Mouse (Mus musculus): ENCODE results near the gene Ccdc157. TPM values are rescaled to one million over a fixed set of nuclear protein-coding genes. Genes with fewer than 3 reads are reported as not detected.
"Not testable (repeated sequence)": the region's sequence is repeated elsewhere in the genome, so short reads cannot be mapped to it uniquely, and the experiment has no call there.

Ccdc157 gene
- total RNA-seq, 2 experiments from 2014 or later: 0.21 to 0.28 TPM

- no peak for ATAC-seq (replicated peaks; ENCODE audit: poor library complexity, severe bottlenecking)
Measured at GRCm38 (mm10) chr11:4108691-4109090, 51.4 kb downstream of the Ccdc157 start.

DNA sequence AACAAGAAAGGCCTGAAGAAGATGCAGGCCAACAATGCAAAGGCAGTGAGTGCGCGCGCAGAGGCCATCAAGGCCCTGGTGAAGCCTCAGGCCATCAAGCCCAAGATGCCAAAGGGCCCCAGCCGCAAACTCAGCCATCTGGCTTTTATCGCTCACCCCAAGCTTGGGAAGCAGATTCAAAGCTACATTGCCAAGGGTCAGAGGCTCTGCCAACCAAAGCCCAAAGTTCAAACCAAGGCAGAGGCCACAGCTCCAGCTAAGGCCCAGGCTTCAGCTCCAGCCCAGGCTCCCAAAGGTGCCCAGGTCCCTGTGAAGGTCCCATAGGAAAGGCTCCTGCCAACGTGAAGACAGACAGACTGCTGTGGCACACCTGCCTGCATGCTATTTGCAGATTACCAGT, 52.2 kb downstream of the Ccdc157 start:
- not testable (repeated sequence) for ATAC-seq (replicated peaks; ENCODE audit: poor library complexity, severe bottlenecking)

DNA sequence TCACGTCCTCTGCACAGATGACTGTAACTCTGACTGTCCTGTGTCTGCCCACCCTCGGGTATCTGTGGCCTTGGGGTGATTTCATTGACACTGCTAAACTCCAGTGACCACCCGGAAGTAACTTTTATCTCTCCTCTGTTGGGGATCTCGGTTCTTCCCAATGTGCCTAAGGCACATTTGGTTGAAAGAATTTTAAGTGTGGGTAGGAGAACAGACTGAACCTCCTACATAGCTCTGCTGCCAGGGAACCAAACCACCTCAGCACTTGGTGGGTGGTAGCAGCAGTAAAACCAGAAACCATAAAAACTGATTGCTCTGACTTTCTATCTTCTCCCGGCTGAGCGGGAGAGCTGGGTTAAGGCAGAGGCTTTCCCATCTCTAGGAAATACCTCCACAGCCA, 54.6 kb downstream of the Ccdc157 start:
- ATAC-seq (replicated peaks; ENCODE audit: poor library complexity, severe bottlenecking): no peak

DNA sequence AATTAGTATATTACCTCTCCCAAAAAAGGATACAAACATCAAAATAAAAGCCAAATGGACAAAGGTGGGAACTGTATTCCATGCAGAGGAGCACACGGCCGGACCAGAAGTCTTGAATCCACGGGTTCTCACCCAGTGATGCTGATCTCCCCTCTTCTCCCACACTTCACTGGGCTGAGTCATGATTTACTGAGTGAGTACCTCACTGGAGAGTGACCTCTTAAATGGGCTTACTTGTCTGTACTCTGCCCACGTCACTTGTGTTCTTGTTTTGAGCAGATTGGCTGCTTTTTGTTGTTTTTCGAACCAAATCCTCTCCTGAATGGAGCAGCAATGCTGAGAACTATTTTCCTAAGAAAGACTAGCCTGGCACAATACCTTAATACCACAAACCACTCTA, 55.1 kb downstream of the Ccdc157 start:
- ATAC-seq (replicated peaks; ENCODE audit: poor library complexity, severe bottlenecking): no peak

DNA sequence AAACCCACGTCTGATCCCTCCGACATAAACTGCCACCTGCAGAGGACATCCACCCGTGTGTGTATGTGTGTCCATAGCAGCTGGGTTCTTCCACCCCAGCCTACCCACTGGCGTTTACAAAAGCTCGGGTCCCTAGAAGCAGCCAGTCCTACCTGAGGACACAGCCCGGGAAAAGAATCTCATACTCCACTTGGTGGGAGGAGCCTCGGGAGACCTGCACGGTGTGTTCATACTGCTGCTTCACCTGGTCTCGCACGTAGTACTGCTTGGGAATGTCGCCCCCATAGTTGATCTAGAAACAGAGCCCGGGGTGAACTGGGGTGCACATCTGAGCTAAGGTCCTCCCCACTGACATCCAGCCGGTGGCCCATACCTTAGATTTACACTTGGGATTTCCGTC, 56.6 kb downstream of the Ccdc157 start:
- ATAC-seq (replicated peaks; ENCODE audit: poor library complexity, severe bottlenecking): no peak

- ATAC-seq (replicated peaks; ENCODE audit: poor library complexity, severe bottlenecking): peak; percentile 60; the same call in 1 of the 2 replicates
Measured at GRCm38 (mm10) chr11:4101851-4102250, 58.2 kb downstream of the Ccdc157 start.

DNA sequence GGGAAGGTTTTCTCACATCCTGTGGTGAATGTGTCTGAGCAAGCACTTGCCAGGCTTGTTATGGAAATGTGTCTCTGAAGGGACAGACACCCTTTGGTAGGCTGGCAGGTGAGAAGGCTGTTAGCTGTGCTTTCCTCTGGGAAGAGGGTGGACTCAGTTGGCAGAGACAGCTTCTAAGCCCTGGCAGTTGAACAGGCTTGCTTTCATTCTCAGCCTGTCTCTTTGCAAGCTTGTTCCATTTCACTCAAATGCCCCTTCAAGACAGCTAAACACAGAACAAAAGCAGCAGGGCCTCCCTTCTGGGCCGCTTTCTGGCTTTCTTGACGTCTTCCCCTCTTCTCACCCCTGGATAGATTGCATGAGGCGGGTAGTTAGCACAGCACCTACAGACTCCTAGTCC, 60.6 kb downstream of the Ccdc157 start:
- ATAC-seq (replicated peaks; ENCODE audit: poor library complexity, severe bottlenecking): no peak

- ATAC-seq (replicated peaks; ENCODE audit: poor library complexity, severe bottlenecking): no peak
Measured at GRCm38 (mm10) chr11:4098816-4099215, 61.3 kb downstream of the Ccdc157 start.

DNA sequence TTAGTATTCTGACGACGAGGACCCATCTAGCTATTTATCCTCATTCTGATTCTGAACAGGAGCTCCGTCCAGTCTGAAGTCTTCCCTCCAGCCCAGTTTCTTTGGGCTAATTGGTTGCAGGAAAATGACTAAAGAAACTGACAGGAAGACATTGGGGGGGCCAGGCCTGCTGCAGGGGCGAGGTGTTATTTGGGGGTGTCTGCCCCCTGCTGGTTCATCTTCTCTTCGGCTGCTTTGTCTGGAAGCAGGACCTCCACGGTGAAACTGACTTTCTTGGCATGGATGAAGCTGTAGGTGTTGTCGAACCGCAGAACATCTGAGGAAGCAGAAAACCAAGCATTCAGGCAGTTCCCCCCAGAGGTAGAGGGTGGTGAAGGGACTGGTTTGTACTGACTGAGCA, 62.0 kb downstream of the Ccdc157 start:
- no peak for ATAC-seq (replicated peaks; ENCODE audit: poor library complexity, severe bottlenecking)

GRCm38 (mm10) chr11:4097091-4097621, 62.9 kb downstream of the Ccdc157 start:
- ATAC-seq (replicated peaks; ENCODE audit: poor library complexity, severe bottlenecking): no peak

GRCm38 (mm10) chr11:4096054-4096984, 63.8 kb downstream of the Ccdc157 start:
- ATAC-seq (replicated peaks; ENCODE audit: poor library complexity, severe bottlenecking): peak; percentile 90

DNA sequence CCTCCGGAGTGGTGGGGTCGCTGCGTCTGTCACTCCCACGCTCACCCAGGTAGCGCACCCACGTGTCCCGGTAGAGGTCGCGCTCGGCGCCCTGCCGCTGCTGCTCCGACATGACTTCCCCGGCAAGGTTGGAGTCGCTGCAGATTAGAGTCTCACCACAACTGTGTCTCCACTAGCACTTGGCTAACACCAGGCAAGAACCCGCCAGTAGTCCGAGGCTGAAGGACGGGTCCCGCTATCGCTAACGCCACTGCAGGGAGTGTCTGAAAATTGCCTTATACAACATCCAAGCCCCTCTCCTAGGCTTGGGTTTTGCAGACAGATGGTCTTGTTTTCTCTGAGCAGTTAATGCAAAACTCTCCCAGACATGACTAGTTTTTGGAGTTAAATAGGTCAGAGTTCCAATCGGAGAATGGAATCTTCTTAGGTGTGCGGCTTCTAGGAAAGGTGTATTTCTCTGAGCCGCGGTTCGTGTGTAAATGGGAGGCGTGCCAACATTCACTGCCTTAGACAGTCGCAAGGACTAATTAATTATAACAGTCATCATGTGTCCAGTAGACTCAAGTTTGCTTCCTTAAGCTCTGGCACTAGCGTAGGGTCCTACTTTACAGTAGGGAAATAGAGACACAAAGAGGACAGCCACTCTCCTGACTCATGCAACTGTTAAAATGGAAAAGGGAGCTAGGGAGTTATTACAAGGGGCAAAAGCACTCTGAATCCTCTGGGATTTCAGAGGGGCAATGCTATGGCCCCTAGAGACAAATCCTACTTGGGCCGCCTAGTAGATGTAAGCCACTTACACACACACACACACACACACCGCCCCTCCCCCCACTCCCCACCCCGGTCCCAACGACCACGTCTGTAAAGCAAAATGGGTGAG, 64.7 kb downstream of the Ccdc157 start, which contains the start of gene Mtfp1:
Gene Mtfp1, minus strand, starts transcription at position 275 of the 883 bp plus-strand sequence.
- peak; percentile 21 for ATAC-seq (replicated peaks; ENCODE audit: poor library complexity, severe bottlenecking)

GRCm38 (mm10) chr11:4094378-4095170, 65.5 kb downstream of the Ccdc157 start:
- peak; percentile 33 for ATAC-seq (replicated peaks; ENCODE audit: poor library complexity, severe bottlenecking)

DNA sequence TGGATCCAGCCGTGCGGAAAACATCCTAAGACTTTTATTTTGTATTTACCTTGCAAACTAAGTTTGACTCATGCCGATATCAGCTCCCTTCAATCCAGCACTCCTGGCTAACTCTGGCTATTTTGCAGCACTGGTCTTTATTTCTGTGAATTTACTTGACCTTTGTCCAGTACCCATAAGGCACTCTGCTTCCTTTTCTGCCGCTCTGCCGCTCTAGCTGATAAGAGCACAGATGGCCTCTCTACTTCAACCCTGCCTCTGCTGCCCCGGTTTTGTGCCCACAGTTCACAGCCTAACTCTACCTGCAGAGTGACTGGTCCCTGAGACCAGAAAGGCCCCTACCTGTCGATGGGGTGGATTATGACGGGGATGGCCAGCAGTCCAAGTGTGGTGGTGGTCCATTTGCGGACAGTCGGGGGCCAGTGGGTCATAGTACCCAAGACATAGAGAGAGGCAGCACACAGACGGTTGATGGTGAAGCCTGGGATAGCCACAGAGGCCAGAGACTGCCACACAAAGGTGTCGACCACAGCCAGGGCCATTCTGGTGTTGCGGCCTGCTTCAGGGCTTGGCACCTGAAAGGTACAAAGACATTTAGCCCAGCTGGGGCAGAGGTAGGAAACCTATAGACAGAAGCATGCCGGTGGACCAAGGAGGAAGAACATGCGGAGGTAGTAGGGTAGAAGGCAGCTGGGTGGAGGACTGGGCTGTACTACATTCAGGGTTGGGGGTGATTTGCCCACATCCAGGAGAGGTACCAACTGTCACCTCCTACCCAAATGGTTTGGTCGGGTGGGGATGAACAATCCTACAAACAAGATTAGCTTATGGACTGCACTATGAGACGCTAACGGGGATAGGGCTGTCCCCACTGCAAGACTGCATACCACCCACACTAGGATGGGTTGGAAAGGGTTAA, 66.4 kb downstream of the Ccdc157 start:
- no peak for ATAC-seq (replicated peaks; ENCODE audit: poor library complexity, severe bottlenecking)

Other genes starting within 250 kb of the Ccdc157 start
- 1.2 and 2.1 TPM in 2 replicates for gene Slc35e4, start 245.6 kb downstream of the Ccdc157 start, total RNA-seq (2014; fragmentation: Nextera tagmentation)
- gene Slc35e4, start 245.6 kb downstream of the Ccdc157 start, total RNA-seq (2017): 2.4 and 2.8 TPM in 2 replicates
- 69.5 and 77.3 TPM in 2 replicates for gene Tcn2, start 228.1 kb downstream of the Ccdc157 start, total RNA-seq (2014; fragmentation: Nextera tagmentation)
- 46.0 and 51.7 TPM in 2 replicates for gene Tcn2, start 228.1 kb downstream of the Ccdc157 start, total RNA-seq (2017)
- gene Pes1, start 196.3 kb downstream of the Ccdc157 start, total RNA-seq (2014; fragmentation: Nextera tagmentation): 69.2 and 87.0 TPM in 2 replicates
- gene Pes1, start 196.3 kb downstream of the Ccdc157 start, total RNA-seq (2017): 124 and 182 TPM in 2 replicates
- not detected in 2 replicates for gene 4930556J24Rik, start 183.5 kb downstream of the Ccdc157 start, total RNA-seq (2014; fragmentation: Nextera tagmentation)
- not detected in 2 replicates for gene 4930556J24Rik, start 183.5 kb downstream of the Ccdc157 start, total RNA-seq (2017)
- gene Gal3st1, start 176.7 kb downstream of the Ccdc157 start, total RNA-seq (2014; fragmentation: Nextera tagmentation): 0.21 and 1.3 TPM in 2 replicates
- 0.62 and 1.0 TPM in 2 replicates for gene Gal3st1, start 176.7 kb downstream of the Ccdc157 start, total RNA-seq (2017)
- not detected in 2 replicates for gene Sec14l4, start 128.8 kb downstream of the Ccdc157 start, total RNA-seq (2014; fragmentation: Nextera tagmentation)
- not detected in 2 replicates for gene Sec14l4, start 128.8 kb downstream of the Ccdc157 start, total RNA-seq (2017)
- not detected in 2 replicates for gene Sec14l3, start 95.5 kb downstream of the Ccdc157 start, total RNA-seq (2014; fragmentation: Nextera tagmentation)
- gene Sec14l3, start 95.5 kb downstream of the Ccdc157 start, total RNA-seq (2017): not detected in 2 replicates
- 9.9 and 11.1 TPM in 2 replicates for gene Mtfp1, start 64.8 kb downstream of the Ccdc157 start, total RNA-seq (2014; fragmentation: Nextera tagmentation)
- gene Mtfp1, start 64.8 kb downstream of the Ccdc157 start, total RNA-seq (2017): 8.7 and 13.3 TPM in 2 replicates
- not detected in 2 replicates for gene Sec14l2, start 36.9 kb downstream of the Ccdc157 start, total RNA-seq (2014; fragmentation: Nextera tagmentation)
- gene Sec14l2, start 36.9 kb downstream of the Ccdc157 start, total RNA-seq (2017): not detected in 2 replicates
- gene Rnf215, start 25.1 kb downstream of the Ccdc157 start, total RNA-seq (2014; fragmentation: Nextera tagmentation): 10.5 and 13.1 TPM in 2 replicates
- gene Rnf215, start 25.1 kb downstream of the Ccdc157 start, total RNA-seq (2017): 6.6 and 7.8 TPM in 2 replicates
- gene Sf3a1, start 57 bp upstream of the Ccdc157 start, total RNA-seq (2014; fragmentation: Nextera tagmentation): 65.9 and 92.2 TPM in 2 replicates
- 31.2 and 35.6 TPM in 2 replicates for gene Sf3a1, start 57 bp upstream of the Ccdc157 start, total RNA-seq (2017)
- gene Tbc1d10a, start 26.5 kb upstream of the Ccdc157 start, total RNA-seq (2014; fragmentation: Nextera tagmentation): 2.9 and 5.2 TPM in 2 replicates
- 5.4 and 9.7 TPM in 2 replicates for gene Tbc1d10a, start 26.5 kb upstream of the Ccdc157 start, total RNA-seq (2017)
- gene Castor1, start 57.9 kb upstream of the Ccdc157 start, total RNA-seq (2014; fragmentation: Nextera tagmentation): not detected in 2 replicates
- 0.10 TPM in 1 of 2 replicates, not detected in the other for gene Castor1, start 57.9 kb upstream of the Ccdc157 start, total RNA-seq (2017)
- 6.4 and 10.8 TPM in 2 replicates for gene Osm, start 76.1 kb upstream of the Ccdc157 start, total RNA-seq (2014; fragmentation: Nextera tagmentation)
- gene Osm, start 76.1 kb upstream of the Ccdc157 start, total RNA-seq (2017): 16.6 and 18.9 TPM in 2 replicates
- gene Lif, start 97.3 kb upstream of the Ccdc157 start, total RNA-seq (2014; fragmentation: Nextera tagmentation): 0.38 and 0.56 TPM in 2 replicates
- gene Lif, start 97.3 kb upstream of the Ccdc157 start, total RNA-seq (2017): 0.86 and 1.2 TPM in 2 replicates